Mouse (Mus musculus): Measurements from ENCODE around the gene Vmn1r128.
"Not testable (repeated sequence)": the region's sequence is repeated elsewhere in the genome, so short reads cannot be mapped to it uniquely, and the experiment has no call there.

Vmn1r128 gene

GRCm38 (mm10) chr7:21349073-21349472 lies at the start of gene Vmn1r128:
Gene Vmn1r128, plus strand, starts transcription at chr7:21349373.
- DNase-seq (ENCODE audit: low read depth, low spot score): not testable (repeated sequence)

GRCm38 (mm10) chr7:21301367-21301766 lies 47.8 kb upstream of the Vmn1r128 start, which contains the start of gene Vmn1r126:
Gene Vmn1r126, minus strand, starts transcription at chr7:21301467.
- not testable (repeated sequence) for DNase-seq (ENCODE audit: low read depth, low spot score)

- DNase-seq (ENCODE audit: low read depth, low spot score): not testable (repeated sequence)
Measured at GRCm38 (mm10) chr7:21319761-21320160, 29.4 kb upstream of the Vmn1r128 start, which contains the start of gene Vmn1r127. Gene Vmn1r127, minus strand, starts transcription at chr7:21319861.

- not testable (repeated sequence) for DNase-seq (ENCODE audit: low read depth, low spot score)
Measured at GRCm38 (mm10) chr7:21361191-21361590, 12.0 kb downstream of the Vmn1r128 start, which contains the start of gene Vmn1r129. Gene Vmn1r129, minus strand, starts transcription at chr7:21361291.

Data from telencephalon, adult 2 months (tissue).